34 mouse cellular contexts compared by ENCODE assay signal in genomic region chr1:87505524-87505923, GRCm38 (mm10). TPM values are rescaled to one million over a fixed set of nuclear protein-coding genes. Genes with fewer than 3 reads are reported as not detected.
"Had no signal": no experiment of that assay in that cellular context is flagged by ENCODE, and none has a peak within 500 bp of the region (broad histone marks: within the 10 kb centered on the region; RNA-seq: fewer than 3 reads in every experiment).

No protein-coding gene starts in this region.

- ATAC-seq: forebrain, embryonic 13.5 days; forebrain, embryonic 14.5 days; forebrain, embryonic 15.5 days; forebrain, embryonic 16.5 days; forebrain, postnatal 0 days had no signal

- DNase-seq: cerebellum, adult 2 months; cerebellum, adult 8-10 months; cerebellum, adult 9-10 months; cerebellum, adult 9-11 months; cerebellum, postnatal 10 days; cerebellum, postnatal 14 days; cerebellum, postnatal 25 days; cerebellum, postnatal 36 days; embryo, embryonic 11 days; forebrain, postnatal 0 days; gastrocnemius, adult 2 months; gastrocnemius, postnatal 10 days; gastrocnemius, postnatal 14 days; gastrocnemius, postnatal 25 days; gastrocnemius, postnatal 36 days; heart, adult 2 months had no signal

- H3K4me3 ChIP-seq: embryonic facial prominence, embryonic 10.5 days; embryonic facial prominence, embryonic 12.5 days; embryonic facial prominence, embryonic 13.5 days; embryonic facial prominence, embryonic 15.5 days; erythroblast, embryonic 14.5 days; forebrain, embryonic 10.5 days; forebrain, embryonic 12.5 days; forebrain, embryonic 13.5 days; forebrain, embryonic 15.5 days; gastrocnemius, adult 2 months; heart, adult 2 months; heart, embryonic 10.5 days had no signal

- H3K27ac ChIP-seq: embryonic facial prominence, embryonic 10.5 days; embryonic facial prominence, embryonic 12.5 days; embryonic facial prominence, embryonic 13.5 days; embryonic facial prominence, embryonic 15.5 days; forebrain, embryonic 10.5 days; forebrain, embryonic 12.5 days; forebrain, embryonic 13.5 days; forebrain, embryonic 15.5 days; gastrocnemius, adult 2 months; heart, adult 2 months; heart, embryonic 10.5 days had no signal

RNA-seq across cellular contexts. Expression of gene Neu2, which starts 4.2 kb away (rescaled TPM):
- total RNA-seq: common myeloid progenitor, adult 5-6 weeks; granulocyte monocyte progenitor cell, adult 5-6 weeks; heart, adult 2 months; heart, adult 8-10 months had no signal

RNA-seq across cellular contexts. Expression of gene Snorc, which starts 35.5 kb away (rescaled TPM):
- total RNA-seq: common myeloid progenitor, adult 5-6 weeks; forebrain, postnatal 0 days; gastrocnemius, adult 18-20 months; gastrocnemius, adult 2 months; gastrocnemius, adult 8-10 months; gastrocnemius, postnatal 10 days; gastrocnemius, postnatal 14 days; gastrocnemius, postnatal 25 days; gastrocnemius, postnatal 36 days; gastrocnemius, postnatal 4 days; granulocyte monocyte progenitor cell, adult 5-6 weeks; heart, adult 2 months; heart, adult 8-10 months had no signal
